Mouse (Mus musculus) gonadal fat pad, adult 2 months (tissue): ENCODE results near the gene Pitx2. TPM values are rescaled to one million over a fixed set of nuclear protein-coding genes. Genes with fewer than 3 reads are reported as not detected.

Source experiments
- DNase-seq: peaks from one replicate; pipeline ENCODE4 v3.0.0-alpha.2; 2012; ENCODE audit warnings: low read depth
- polyA plus RNA-seq: library from polyadenylated mRNA; depleted of rRNA; stranded (reverse); fragments of >200 nt; gene quantifications from 2 replicates; pipeline ENCODE4 v1.2.3, GENCODE M21; 2012

Gene Pitx2
- polyA plus RNA-seq, 1 experiment, result 0.28 TPM

GRCm38 (mm10) chr3:129216911-129217561 is 17.4 kb downstream of the Pitx2 start:
- no peak for DNase-seq

GRCm38 (mm10) chr3:129217862-129218370 is 18.2 kb downstream of the Pitx2 start:
- DNase-seq, result peak; percentile 24

GRCm38 (mm10) chr3:129218371-129218921 is 18.8 kb downstream of the Pitx2 start:
- DNase-seq, result peak; percentile 17

GRCm38 (mm10) chr3:129220086-129220670 is 20.5 kb downstream of the Pitx2 start:
- peak; percentile 22 for DNase-seq

GRCm38 (mm10) chr3:129220681-129221379 is 21.2 kb downstream of the Pitx2 start:
- DNase-seq, result peak; percentile 12

GRCm38 (mm10) chr3:129221380-129222260 is 21.9 kb downstream of the Pitx2 start:
- DNase-seq, result peak; percentile 28

GRCm38 (mm10) chr3:129222448-129223290 is 23.0 kb downstream of the Pitx2 start:
- peak; percentile 19 for DNase-seq

GRCm38 (mm10) chr3:129223401-129223800 is 23.7 kb downstream of the Pitx2 start:
- peak; percentile 19 for DNase-seq

- DNase-seq, result peak; percentile 31
Observed at GRCm38 (mm10) chr3:129223964-129224805, 24.5 kb downstream of the Pitx2 start.

- DNase-seq, result peak; percentile 1
Observed at GRCm38 (mm10) chr3:129224806-129225576, 25.3 kb downstream of the Pitx2 start.

- DNase-seq, result no peak
Observed at GRCm38 (mm10) chr3:129225577-129226289, 26.1 kb downstream of the Pitx2 start.

GRCm38 (mm10) chr3:129226681-129227080 is 27.0 kb downstream of the Pitx2 start:
- DNase-seq, result peak; percentile 5

GRCm38 (mm10) chr3:129227331-129227730 is 27.7 kb downstream of the Pitx2 start:
- DNase-seq, result no peak

GRCm38 (mm10) chr3:129238010-129238409 is 38.3 kb downstream of the Pitx2 start:
- DNase-seq, result no peak

GRCm38 (mm10) chr3:129238664-129239258 is 39.1 kb downstream of the Pitx2 start:
- DNase-seq, result no peak

- no peak for DNase-seq
Observed at GRCm38 (mm10) chr3:129250997-129251396, 51.3 kb downstream of the Pitx2 start.

- no peak for DNase-seq
Observed at GRCm38 (mm10) chr3:129254246-129254645, 54.6 kb downstream of the Pitx2 start.

GRCm38 (mm10) chr3:129256283-129256682 is 56.6 kb downstream of the Pitx2 start:
- DNase-seq, result no peak
